Mouse (Mus musculus) thymus, adult 2 months (tissue): ENCODE results near the gene Ccdc97.

Experiments used
- CTCF ChIP-seq: fragments of 200-500 bp; IDR thresholded peaks from 2 replicates; pipeline ENCODE4 v1.5.1; 2012; ENCODE audit warnings: mild to moderate bottlenecking, control low read depth, low read length, moderate library complexity, borderline replicate concordance; ENCODE audit not compliant: control insufficient read depth, poor library complexity, insufficient read depth; ENCODE audit errors: extremely low read depth
- POLR2A ChIP-seq: fragments of 200-500 bp; IDR thresholded peaks from 2 replicates; pipeline ENCODE4 v1.6.1; 2012; ENCODE audit warnings: mild to moderate bottlenecking, low read length, control low read depth, moderate library complexity; ENCODE audit not compliant: control insufficient read depth, poor library complexity, insufficient read depth; ENCODE audit errors: extremely low read depth

DNA sequence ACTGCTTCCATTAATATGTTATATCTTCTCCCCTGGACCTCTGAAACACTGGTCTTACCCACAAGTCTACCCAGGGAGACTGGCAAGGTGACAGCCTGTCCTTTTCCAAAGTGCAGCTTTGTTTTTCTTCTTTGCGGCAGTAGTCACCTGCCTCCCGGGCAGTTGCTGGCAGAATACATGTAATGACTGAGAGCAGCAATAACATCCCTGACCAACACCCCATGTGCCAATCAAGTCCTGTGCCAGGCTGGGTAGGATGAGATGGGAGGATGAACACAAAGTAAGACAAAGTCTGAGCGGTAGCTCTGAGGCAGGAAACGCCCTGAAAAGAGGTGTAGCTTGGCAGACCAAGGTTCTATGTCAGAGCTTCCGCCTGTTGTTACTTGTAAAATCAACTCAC, 8.9 kb upstream of the Ccdc97 start:
- no peak for TF ChIP-seq CTCF
- TF ChIP-seq POLR2A, result no peak
